Mouse (Mus musculus) bone marrow macrophage, adult 2 months (primary cell): ENCODE data around the gene Selenbp2.

Experiments
- CTCF ChIP-seq: IDR thresholded peaks from 2 replicates; pipeline ENCODE4 v1.5.1; 2012; ENCODE audit warnings: low read depth, mild to moderate bottlenecking, low read length, moderate library complexity
- POLR2A ChIP-seq: IDR thresholded peaks from 2 replicates; pipeline ENCODE4 v1.6.1; 2012; ENCODE audit warnings: mild to moderate bottlenecking, low read depth, low read length, borderline replicate concordance

DNA sequence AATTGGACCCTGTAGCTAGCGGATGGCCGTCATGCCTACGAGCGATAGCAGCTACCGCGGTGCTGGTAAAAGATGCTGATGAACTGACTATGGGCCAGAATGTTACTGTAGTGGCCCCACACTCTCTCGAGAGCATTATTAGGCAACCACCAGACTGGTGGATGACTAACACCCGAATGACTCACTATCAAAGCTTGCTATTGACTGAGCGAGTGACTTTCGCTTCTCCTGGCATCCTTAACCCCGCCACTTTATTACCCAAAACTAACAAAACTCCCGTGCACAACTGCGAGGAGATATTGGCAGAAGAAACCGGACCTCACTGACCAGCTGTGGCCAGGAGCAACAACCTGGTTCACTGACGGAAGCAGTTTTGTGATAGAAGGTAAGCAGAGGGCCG is 12.6 kb upstream of the Selenbp2 start:
- TF ChIP-seq CTCF (no peak), POLR2A (no peak)
